Mouse (Mus musculus) G1E (cell line): ENCODE data around the gene Ttk. TPM values are rescaled to one million over a fixed set of nuclear protein-coding genes. Genes with fewer than 3 reads are reported as not detected.

Source experiments
- ATAC-seq: 2 replicates; pipeline ENCODE4 v1.8.0; 2016; ENCODE audit warnings: mild to moderate bottlenecking; ENCODE audit not compliant: insufficient number of reproducible peaks, poor library complexity, low FRiP score, severe bottlenecking; ENCODE audit errors: extremely low read depth
- DNase-seq: peaks from one replicate; pipeline ENCODE4 v3.0.0; 2012; ENCODE audit warnings: low spot score
- H3K27me3 ChIP-seq: 2 replicates; pipeline ENCODE4 v1.6.1; 2012; ENCODE audit warnings: mild to moderate bottlenecking, low read length, inconsistent platforms; ENCODE audit not compliant: insufficient read depth
- H3K36me3 ChIP-seq: replicated peaks from 2 replicates; pipeline ENCODE3; 2012; ENCODE audit warnings: mild to moderate bottlenecking, inconsistent platforms
- H3K4me1 ChIP-seq: 2 replicates; pipeline ENCODE4 v1.6.1; 2012; ENCODE audit warnings: low read depth, low read length, inconsistent platforms, mixed read lengths; ENCODE audit not compliant: insufficient read depth
- H3K4me3 ChIP-seq: 2 replicates; pipeline ENCODE4 v1.5.1; 2012; ENCODE audit warnings: low read depth, mild to moderate bottlenecking, inconsistent platforms, low read length, moderate library complexity, mixed read lengths
- H3K9me3 ChIP-seq: replicated peaks from 2 replicates; pipeline ENCODE4 v1.6.1; 2012; ENCODE audit warnings: inconsistent platforms
- CTCF ChIP-seq: IDR thresholded peaks from 2 replicates; pipeline ENCODE4 v1.5.1; 2012; ENCODE audit warnings: low read depth, low read length, inconsistent platforms, mixed read lengths
- GATA1 ChIP-seq: IDR thresholded peaks from 2 replicates; pipeline ENCODE4 v1.6.1; 2012; ENCODE audit warnings: borderline replicate concordance, low read length, inconsistent platforms, mixed read lengths
- GATA2 ChIP-seq: IDR thresholded peaks from 2 replicates; pipeline ENCODE4 v1.6.1; 2012; ENCODE audit warnings: low read depth, low read length, inconsistent platforms, borderline replicate concordance
- POLR2AphosphoS5 ChIP-seq: IDR thresholded peaks from 2 replicates; pipeline ENCODE4 v1.6.1; 2012; ENCODE audit warnings: low read depth, low read length, inconsistent platforms; ENCODE audit not compliant: insufficient replicate concordance
- TAL1 ChIP-seq: conservative IDR thresholded peaks from 2 replicates; pipeline ENCODE4 v1.6.1; 2012; ENCODE audit warnings: low read depth, low read length, inconsistent platforms, mixed read lengths
- polyA plus RNA-seq: library from polyadenylated mRNA; stranded (reverse); fragments of >175 nt; gene quantifications from 2 replicates; pipeline ENCODE4 v1.2.3, GENCODE M21; 2012
- total RNA-seq, 2 experiments: library from RNA; stranded (forward) in 1 of 2; stranded (reverse) in 1 of 2; fragments of 200-1000 nt in 1 of 2; fragments of >200 nt in 1 of 2; fragmentation: Nextera tagmentation in 1 of 2; gene quantifications; 2 replicates each; pipeline ENCODE4 v1.2.3; 2014 to 2017

Ttk gene
- total RNA-seq (2014; fragmentation: Nextera tagmentation) = 37.1 and 39.6 TPM in 2 replicates
- 48.8 and 61.1 TPM in 2 replicates for total RNA-seq (2017)
- 1.2 and 1.4 TPM in 2 replicates for polyA plus RNA-seq

- Histone ChIP-seq H3K36me3 (peaks cover 15% of the 10 kb centered on the region), H3K4me3 (peak within 1 kb of the TSS; percentile 95), H3K4me1 (peaks cover 19% of the 10 kb centered on the region), H3K27me3 (no peaks in the 10 kb centered on the region), H3K9me3 (no peaks in the 10 kb centered on the region)
- DNase-seq (peak; percentile 75), ATAC-seq (peak; percentile 98)
- no peak for TF ChIP-seq POLR2AphosphoS5
- no peak for TF ChIP-seq CTCF
- TF ChIP-seq GATA1 = no peak
- no peak for TF ChIP-seq GATA2
These were observed at the start of gene Ttk for GRCm38 (mm10) chr9:83833811-83834747. Ttk (plus strand) TSS chr9:83834689.

- Histone ChIP-seq H3K27me3 (0 out of 2 replicates have a peak, but pooled peaks cover 4% of the 10 kb centered on the region), H3K36me3 (no peaks in the 10 kb centered on the region), H3K4me1 (peaks cover 3% of the 10 kb centered on the region; the same call in 1 of the 2 replicates), H3K9me3 (no peaks in the 10 kb centered on the region), H3K4me3 (no peak overlapping the region)
- no peak for DNase-seq
- TF ChIP-seq GATA2 = no peak
- no peak for TF ChIP-seq TAL1
- TF ChIP-seq CTCF = no peak
- TF ChIP-seq POLR2AphosphoS5 = no peak
- no peak for TF ChIP-seq GATA1
- ATAC-seq = no peak
These were observed 49.0 kb upstream of the Ttk start for GRCm38 (mm10) chr9:83785501-83785900.

GRCm38 (mm10) chr9:83789326-83789725, 45.2 kb upstream of the Ttk start:
- 0 out of 2 replicates have a peak, but pooled peaks cover 4% of the 10 kb centered on the region for H3K27me3 ChIP-seq
- no peak overlapping the region for H3K4me3 ChIP-seq
- no peak for TF ChIP-seq POLR2AphosphoS5
- TF ChIP-seq TAL1 = no peak
- TF ChIP-seq GATA1 = no peak
- no peak for TF ChIP-seq GATA2
- no peak for TF ChIP-seq CTCF
- H3K4me1 ChIP-seq = no peaks in the 10 kb centered on the region
- H3K36me3 ChIP-seq = no peaks in the 10 kb centered on the region
- H3K9me3 ChIP-seq = no peaks in the 10 kb centered on the region
- DNase-seq (no peak), ATAC-seq (no peak)

- H3K9me3 ChIP-seq = no peaks in the 10 kb centered on the region
- no peak for ATAC-seq
- peaks cover 3% of the 10 kb centered on the region for H3K27me3 ChIP-seq
- no peak for DNase-seq
- TF ChIP-seq GATA2 = no peak
- TF ChIP-seq GATA1 = no peak
- TF ChIP-seq CTCF = no peak
- no peak for TF ChIP-seq TAL1
- TF ChIP-seq POLR2AphosphoS5 = no peak
- no peak overlapping the region for H3K4me3 ChIP-seq
- H3K36me3 ChIP-seq = no peaks in the 10 kb centered on the region
- H3K4me1 ChIP-seq = no peaks in the 10 kb centered on the region
These were observed 37.6 kb upstream of the Ttk start for GRCm38 (mm10) chr9:83796875-83797274.

- H3K27me3 ChIP-seq = peaks cover 3% of the 10 kb centered on the region
- DNase-seq (no peak), ATAC-seq (no peak)
- no peak for TF ChIP-seq TAL1
- TF ChIP-seq GATA1 = no peak
- no peak for TF ChIP-seq CTCF
- no peak for TF ChIP-seq GATA2
- no peak for TF ChIP-seq POLR2AphosphoS5
- no peaks in the 10 kb centered on the region for H3K36me3 ChIP-seq
- H3K9me3 ChIP-seq = no peaks in the 10 kb centered on the region
- H3K4me1 ChIP-seq = no peaks in the 10 kb centered on the region
- H3K4me3 ChIP-seq = no peak overlapping the region
These were observed 36.6 kb upstream of the Ttk start for GRCm38 (mm10) chr9:83797898-83798297.

- Histone ChIP-seq H3K27me3 (peaks cover 8% of the 10 kb centered on the region; the same call in 1 of the 2 replicates), H3K9me3 (no peaks in the 10 kb centered on the region), H3K36me3 (no peaks in the 10 kb centered on the region), H3K4me1 (no peaks in the 10 kb centered on the region; the same call in 1 of the 2 replicates), H3K4me3 (no peak overlapping the region)
- no peak for TF ChIP-seq TAL1
- TF ChIP-seq CTCF = no peak
- TF ChIP-seq GATA1 = no peak
- no peak for TF ChIP-seq POLR2AphosphoS5
- TF ChIP-seq GATA2 = no peak
- DNase-seq (no peak), ATAC-seq (no peak)
These were observed 30.1 kb upstream of the Ttk start for GRCm38 (mm10) chr9:83804341-83804740.
